Mouse (Mus musculus) gastrocnemius, postnatal 25 days (tissue): ENCODE results near the gene Serf2. TPM values are rescaled to one million over a fixed set of nuclear protein-coding genes. Genes with fewer than 3 reads are reported as not detected.

ENCODE experiments used
- DNase-seq: peaks from one replicate; pipeline ENCODE4 v3.0.0; 2022
- microRNA-seq, 2 experiments: library from miRNA; unstranded; fragments of <30 nt; microRNA quantifications; one replicate each; pipeline ENCODE4 v1.2.0; 2021; ENCODE audit warnings: borderline replicate concordance in 2 of 2
- total RNA-seq, 2 experiments: library from RNA; stranded (reverse); gene quantifications; 1 replicate in 1 of 2; 2 replicates in 1 of 2; pipeline ENCODE4 v1.2.3; 2021

Serf2 gene
- total RNA-seq, 2 experiments from 2014 or later: 315 to 360 TPM

DNA sequence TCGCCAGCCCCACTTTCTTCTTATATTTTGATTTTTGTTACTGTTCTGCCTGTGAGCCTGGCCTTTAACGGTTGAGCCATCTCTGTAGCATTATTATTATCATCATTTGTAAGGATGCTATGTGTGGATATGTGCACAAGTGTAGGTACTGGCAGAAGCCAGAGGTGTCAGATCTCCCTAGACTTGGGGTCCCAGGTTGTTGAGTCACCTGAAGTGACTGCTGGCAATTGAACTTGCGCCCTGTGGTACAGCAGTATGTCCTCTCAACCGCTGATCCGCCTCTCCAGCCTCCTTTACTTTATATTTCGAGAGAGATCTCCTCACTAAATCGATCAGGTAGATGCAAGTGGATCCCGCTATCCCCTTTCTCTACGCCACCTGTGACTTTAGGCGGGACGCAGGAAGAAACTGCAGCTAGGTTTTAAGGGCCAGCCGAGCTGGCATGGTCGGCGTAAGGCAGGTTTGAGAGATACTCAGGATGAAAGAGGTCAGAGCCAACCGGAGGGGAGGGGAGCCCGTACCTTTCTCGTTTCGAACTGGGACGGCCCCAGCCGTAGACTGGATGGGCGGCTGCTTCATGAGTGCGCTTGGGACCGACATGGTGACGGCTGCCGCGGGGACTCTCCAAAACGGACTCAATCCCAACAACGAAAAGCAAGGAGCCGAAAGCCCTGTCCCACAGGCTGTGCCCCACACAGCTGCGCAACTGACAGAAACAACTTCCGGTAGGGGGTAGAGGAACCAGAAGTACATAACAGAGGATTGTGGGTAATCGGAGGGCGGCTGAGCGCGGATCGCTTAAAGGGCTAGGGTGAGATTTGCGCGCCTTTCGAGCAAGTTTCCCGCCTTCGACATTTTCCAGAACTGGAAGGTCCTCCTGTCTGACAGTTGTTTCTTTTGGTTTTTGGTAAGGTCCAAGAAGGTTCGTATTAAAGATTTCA lies 57.2 kb downstream of the Serf2 start, which contains the start of the genes Mfap1a and Wdr76:
Gene Mfap1a (minus strand): TSS at position 724 of the 941 bp plus-strand sequence.
Gene Wdr76 (plus strand): TSS at position 782 of the 941 bp plus-strand sequence.
- peak; percentile 75 for DNase-seq

DNA sequence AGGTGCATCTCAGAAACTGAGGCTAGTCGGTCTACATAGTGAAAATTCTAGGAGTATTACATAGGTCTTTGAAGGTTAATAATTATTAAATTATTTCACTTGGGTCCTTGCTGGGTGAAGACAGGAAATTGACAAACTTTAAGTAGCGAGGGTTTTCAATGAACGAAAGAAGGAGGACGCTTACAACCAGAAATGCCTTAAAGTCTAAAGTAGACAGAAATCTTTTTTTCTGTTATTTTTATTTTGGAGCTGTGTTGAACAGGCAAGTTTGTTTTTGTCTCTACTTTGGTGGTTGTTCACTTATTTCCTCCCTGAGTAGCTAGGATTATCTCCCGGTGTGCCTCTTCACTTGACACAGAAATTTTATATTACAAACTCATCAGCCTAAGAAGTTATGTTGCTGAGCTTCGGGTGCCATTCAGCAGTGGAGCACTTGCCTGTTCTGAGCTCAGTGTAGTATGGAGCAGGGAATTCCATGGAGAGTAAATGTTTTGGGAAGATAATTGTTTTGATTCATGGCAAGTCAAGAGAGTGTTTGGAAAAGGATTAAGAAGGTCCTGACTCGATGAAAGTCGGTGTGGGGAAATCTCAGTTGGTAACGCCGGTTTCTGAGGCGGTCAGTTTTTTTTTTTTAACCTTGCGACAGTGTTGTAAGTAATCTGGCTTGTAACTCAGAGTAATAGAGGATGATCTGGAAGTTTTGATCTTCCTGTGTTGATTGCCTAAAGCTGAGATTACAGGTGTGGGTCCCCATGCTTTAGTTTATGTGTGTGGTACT lies 58.4 kb downstream of the Serf2 start:
- no peak for DNase-seq

Small RNA genes lying within 50 kb of the gene (microRNA-seq; reads per million reads assigned to microRNA genes)
- 0 reads per million in 2 experiments for gene Gm22953

Other genes starting within 250 kb of the Serf2 start
- 10 to 100 TPM; 13.5 to 16.4 TPM for gene Trp53bp1, start 177.8 kb upstream of the Serf2 start, total RNA-seq
- 1 to 10 TPM; 7.0 to 7.8 TPM for gene Map1a, start 159.6 kb upstream of the Serf2 start, total RNA-seq
- gene Ppip5k1, start 93.8 kb upstream of the Serf2 start, total RNA-seq: 10 to 100 TPM; 65.1 to 69.9 TPM
- gene Ckmt1, start 91.5 kb upstream of the Serf2 start, total RNA-seq: not detected
- under 1 TPM in 1 of 2 experiments, not detected in 1; 0.08 TPM for gene Strc, start 62.0 kb upstream of the Serf2 start, total RNA-seq
- 10 to 100 TPM; 46.2 to 51.0 TPM for gene Pdia3, start 35.4 kb upstream of the Serf2 start, total RNA-seq
- 1 to 10 TPM; 1.9 TPM for gene Catsper2, start 35.4 kb upstream of the Serf2 start, total RNA-seq
- gene Ell3, start 4.9 kb upstream of the Serf2 start, total RNA-seq: not detected
- gene Hypk, start 4.1 kb downstream of the Serf2 start, total RNA-seq: 10 to 100 TPM; 14.2 to 20.2 TPM
- gene Serinc4, start 7.6 kb downstream of the Serf2 start, total RNA-seq: not detected
- gene Mfap1b, start 24.9 kb downstream of the Serf2 start, total RNA-seq: 10 to 100 TPM; 18.0 to 20.6 TPM
- 10 to 100 TPM; 13.2 to 13.9 TPM for gene Mfap1a, start 57.5 kb downstream of the Serf2 start, total RNA-seq
- 1 to 10 TPM; 1.9 to 2.3 TPM for gene Wdr76, start 57.5 kb downstream of the Serf2 start, total RNA-seq